Mouse (Mus musculus): Measurements from ENCODE around the gene Dbil5.

- TF ChIP-seq CTCF (IDR thresholded peaks at IDR 0.05; ENCODE audit: control insufficient read depth, insufficient read depth, low read length) (no peak), POLR2A (IDR thresholded peaks at IDR 0.05; ENCODE audit: borderline replicate concordance, control insufficient read depth, low read depth, low read length) (no peak)
These were observed 18.7 kb downstream of the Dbil5 start for GRCm38 (mm10) chr11:76236136-76236535.

Measured in bone marrow, adult 2 months (tissue).